Mouse (Mus musculus) bone marrow, adult 2 months (tissue): Measurements from ENCODE around the gene Tmem102.

Experiments
- CTCF ChIP-seq: fragments of 200-500 bp; IDR thresholded peaks from 2 replicates; pipeline ENCODE4 v1.5.1; 2011; ENCODE audit warnings: low read length, control low read depth; ENCODE audit not compliant: control insufficient read depth, insufficient read depth
- POLR2A ChIP-seq: fragments of 200-500 bp; IDR thresholded peaks from 2 replicates; pipeline ENCODE4 v1.6.1; 2011; ENCODE audit warnings: low read depth, mild to moderate bottlenecking, control low read depth, low read length, borderline replicate concordance; ENCODE audit not compliant: control insufficient read depth

- TF ChIP-seq CTCF (no peak), POLR2A (no peak)
Observed at GRCm38 (mm10) chr11:69791420-69791819, 14.0 kb downstream of the Tmem102 start.
